15 mouse cellular contexts compared by ENCODE assay signal in genomic region chr3:21428120-21428519, GRCm38 (mm10).
DNase-seq lines count a peak whose midpoint lies in the region; ATAC-seq and TF ChIP-seq lines count a peak whose summit lies in the region.
"Had no signal": no experiment of that assay in that cellular context is flagged by ENCODE, and none has a peak within 500 bp of the region (broad histone marks: within the 10 kb centered on the region; RNA-seq: fewer than 3 reads in every experiment).

No protein-coding gene starts in this region.

- H3K4me2 ChIP-seq in forebrain, embryonic 16.5 days (ENCODE audit: low read length), result no peak overlapping the region
- H3K4me2 ChIP-seq in heart, postnatal 0 days (ENCODE audit: low read depth, low read length), result no peak overlapping the region
- no peak overlapping the region for H3K4me2 ChIP-seq in lung, embryonic 16.5 days (ENCODE audit: low read depth, low read length)
- H3K4me2 ChIP-seq: hindbrain, embryonic 12.5 days; neural tube, embryonic 13.5 days had no signal

- DNase-seq in forebrain, embryonic 10.5 days (ENCODE audit: extremely low spot score, low spot score), result no peak
- DNase-seq in heart, postnatal 0 days (ENCODE audit: low spot score), result no peak
- no peak for DNase-seq in heart, adult 9 months (ENCODE audit: low spot score in 2 of 2)
- DNase-seq in lung, postnatal 10 days, result no peak
- DNase-seq in kidney, postnatal 36 days, result peak; percentile 6 to 31
- no peak for DNase-seq in gastrocnemius, postnatal 25 days
- DNase-seq: cerebellum, adult 11-12 months; lung, postnatal 14 days; thymus, adult 2 months had no signal

- H3K4me3 ChIP-seq in forebrain, embryonic 16.5 days (replicated peaks; ENCODE audit: low read length), result no peak overlapping the region
- H3K4me3 ChIP-seq in forebrain, embryonic 10.5 days, result no peak overlapping the region
- no peak overlapping the region for H3K4me3 ChIP-seq in heart, postnatal 0 days (ENCODE audit: low read depth, low read length)
- H3K4me3 ChIP-seq in lung, embryonic 16.5 days (ENCODE audit: low read length), result no peak overlapping the region
- H3K4me3 ChIP-seq: erythroblast, embryonic 14.5 days; hindbrain, embryonic 12.5 days; midbrain, embryonic 10.5 days; neural tube, embryonic 13.5 days had no signal

- ATAC-seq in forebrain, embryonic 16.5 days, result no peak
- ATAC-seq in heart, postnatal 0 days (ENCODE audit: insufficient read depth, low read depth), result 0 out of 2 replicates have a peak, but pooled peaks have one; percentile 27
- ATAC-seq in lung, embryonic 16.5 days (ENCODE audit: low read depth), result no peak

- no peaks in the 10 kb centered on the region for H3K9me3 ChIP-seq in forebrain, embryonic 16.5 days (ENCODE audit: control insufficient read depth, low read length)
- H3K9me3 ChIP-seq in forebrain, embryonic 10.5 days, result no peaks in the 10 kb centered on the region
- no peaks in the 10 kb centered on the region for H3K9me3 ChIP-seq in heart, postnatal 0 days (replicated peaks; ENCODE audit: control insufficient read depth, low read length)
- H3K9me3 ChIP-seq in lung, embryonic 16.5 days (ENCODE audit: control insufficient read depth, low read length), result no peaks in the 10 kb centered on the region
- H3K9me3 ChIP-seq: hindbrain, embryonic 12.5 days; midbrain, embryonic 10.5 days; neural tube, embryonic 13.5 days had no signal

- 37% methylated on average over 2 of the region's 2 CpGs for WGBS in forebrain, embryonic 16.5 days
- 43% methylated on average over 2 of the region's 2 CpGs for WGBS in forebrain, embryonic 10.5 days
- WGBS in heart, postnatal 0 days, result 29% methylated on average over 2 of the region's 2 CpGs
- 32% methylated on average over 2 of the region's 2 CpGs for WGBS in lung, embryonic 16.5 days

- no peaks in the 10 kb centered on the region for H3K36me3 ChIP-seq in forebrain, embryonic 16.5 days (ENCODE audit: control insufficient read depth, insufficient read depth)
- no peaks in the 10 kb centered on the region for H3K36me3 ChIP-seq in forebrain, embryonic 10.5 days (replicated peaks)
- no peaks in the 10 kb centered on the region for H3K36me3 ChIP-seq in heart, postnatal 0 days (replicated peaks; ENCODE audit: control insufficient read depth, insufficient read depth, low read length)
- H3K36me3 ChIP-seq in lung, embryonic 16.5 days (ENCODE audit: control insufficient read depth, insufficient read depth, low read length), result no peaks in the 10 kb centered on the region
- H3K36me3 ChIP-seq: hindbrain, embryonic 12.5 days; midbrain, embryonic 10.5 days; neural tube, embryonic 13.5 days had no signal

- H3K9ac ChIP-seq in forebrain, embryonic 16.5 days (replicated peaks; ENCODE audit: low read depth, low read length), result no peak overlapping the region
- H3K9ac ChIP-seq in heart, postnatal 0 days (replicated peaks; ENCODE audit: low read depth, low read length), result no peak overlapping the region
- H3K9ac ChIP-seq in lung, embryonic 16.5 days (ENCODE audit: low read length), result no peak overlapping the region
- H3K9ac ChIP-seq: hindbrain, embryonic 12.5 days; neural tube, embryonic 13.5 days had no signal

- no peaks in the 10 kb centered on the region for H3K27me3 ChIP-seq in forebrain, embryonic 16.5 days (replicated peaks; ENCODE audit: control insufficient read depth, insufficient read depth, low read length)
- no peaks in the 10 kb centered on the region for H3K27me3 ChIP-seq in forebrain, embryonic 10.5 days (ENCODE audit: poor library complexity, severe bottlenecking)
- no peaks in the 10 kb centered on the region for H3K27me3 ChIP-seq in heart, postnatal 0 days (ENCODE audit: control insufficient read depth, insufficient read depth, low read length)
- H3K27me3 ChIP-seq in lung, embryonic 16.5 days (ENCODE audit: control insufficient read depth, insufficient read depth, low read depth, low read length), result no peaks in the 10 kb centered on the region
- H3K27me3 ChIP-seq: hindbrain, embryonic 12.5 days; neural tube, embryonic 13.5 days had no signal

- TF ChIP-seq EP300 in heart, postnatal 0 days (IDR thresholded peaks at IDR 0.05; ENCODE audit: low read depth), result no peak

- peaks cover 11% of the 10 kb centered on the region for H3K4me1 ChIP-seq in forebrain, embryonic 16.5 days (replicated peaks; ENCODE audit: control insufficient read depth, insufficient read depth, low read length)
- peaks cover 10% of the 10 kb centered on the region for H3K4me1 ChIP-seq in forebrain, embryonic 10.5 days
- H3K4me1 ChIP-seq in heart, postnatal 0 days (ENCODE audit: control insufficient read depth, insufficient read depth), result peaks cover 11% of the 10 kb centered on the region; the same call in 1 of the 2 replicates
- H3K4me1 ChIP-seq in lung, embryonic 16.5 days (replicated peaks; ENCODE audit: control insufficient read depth, insufficient read depth, low read length), result peaks cover 14% of the 10 kb centered on the region
- H3K4me1 ChIP-seq: hindbrain, embryonic 12.5 days had no signal

- TF ChIP-seq CTCF in heart, postnatal 0 days (IDR thresholded peaks at IDR 0.05; ENCODE audit: low read depth), result no peak

- H3K27ac ChIP-seq in forebrain, embryonic 16.5 days (ENCODE audit: low read length), result peak overlapping the region; percentile 51; the same call in 1 of the 2 replicates
- H3K27ac ChIP-seq in forebrain, embryonic 10.5 days, result no peak overlapping the region
- H3K27ac ChIP-seq in heart, postnatal 0 days (ENCODE audit: low read depth), result no peak overlapping the region; the same call in 1 of the 2 replicates
- peak overlapping the region; percentile 37; the same call in 1 of the 2 replicates for H3K27ac ChIP-seq in lung, embryonic 16.5 days (ENCODE audit: low read length)
- H3K27ac ChIP-seq: hindbrain, embryonic 12.5 days; midbrain, embryonic 10.5 days; neural tube, embryonic 13.5 days had no signal

Comparison
In these comparisons a context has a peak if more than half of its experiments do, and no peak if none do; other contexts are left out.
1. H3K27ac ChIP-seq: peak in forebrain, embryonic 16.5 days (single experiment) and lung, embryonic 16.5 days (single experiment); none in forebrain, embryonic 10.5 days (single experiment) and heart, postnatal 0 days (single experiment).
2. DNase-seq: peak in kidney, postnatal 36 days (2 of 2); none in forebrain, embryonic 10.5 days (single experiment), heart, postnatal 0 days (single experiment), heart, adult 9 months (0 of 2), lung, postnatal 10 days (single experiment) and gastrocnemius, postnatal 25 days (single experiment).